Mouse (Mus musculus) heart, postnatal 0 days (tissue): Measurements from ENCODE around the gene Ppp2r2c.

Experiments used
- CTCF ChIP-seq: IDR thresholded peaks from 2 replicates; pipeline ENCODE4 v1.5.1; 2016; ENCODE audit warnings: antibody characterized with exemption, control low read depth, low read depth
- EP300 ChIP-seq: IDR thresholded peaks from 2 replicates; pipeline ENCODE4 v1.6.1; 2016; ENCODE audit warnings: antibody characterized with exemption, low read depth

- TF ChIP-seq CTCF (no peak), EP300 (no peak)
These were observed 869 bp downstream of the Ppp2r2c start for GRCm38 (mm10) chr5:36869186-36869577.
